Mouse (Mus musculus) erythroblast, embryonic 14.5 days (primary cell): ENCODE data around the gene Olfr172.

Source experiments
- GATA1 ChIP-seq: IDR thresholded peaks from 2 replicates; pipeline ENCODE4 v1.6.1; 2012; ENCODE audit warnings: low read length, inconsistent platforms, mixed read lengths
- TAL1 ChIP-seq: IDR thresholded peaks from 3 replicates; pipeline ENCODE4 v1.6.1; 2012; ENCODE audit warnings: low read length, inconsistent platforms, mixed read lengths

- no peak for TF ChIP-seq TAL1
- no peak for TF ChIP-seq GATA1
Observed at GRCm38 (mm10) chr16:58751314-58751713, 11.7 kb downstream of the Olfr172 start.
